ENCODE assay signal across 10 mouse cellular contexts in the genomic region with DNA sequence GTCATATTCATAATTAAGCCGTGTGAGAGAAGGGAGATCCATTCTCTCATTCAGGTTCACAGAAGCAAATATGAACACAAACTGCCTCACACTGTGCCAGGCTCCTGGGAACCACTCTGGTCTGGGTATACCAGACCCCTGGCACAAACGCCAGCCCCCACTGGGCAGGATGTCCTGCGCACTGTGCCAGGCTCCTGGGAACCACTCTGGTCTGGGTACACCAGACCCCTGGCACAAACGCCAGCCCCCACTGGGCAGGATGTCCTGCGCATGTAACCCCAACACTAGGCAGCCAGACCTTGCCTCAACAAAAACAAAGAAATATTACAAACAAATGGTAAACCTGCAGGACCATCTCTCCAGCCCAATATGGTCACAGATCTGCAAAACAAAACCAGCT.
DNase-seq lines count a peak whose midpoint lies in the region; ATAC-seq and TF ChIP-seq lines count a peak whose summit lies in the region.
"Had no signal": no experiment of that assay in that cellular context is flagged by ENCODE, and none has a peak within 500 bp of the region (broad histone marks: within the 10 kb centered on the region; RNA-seq: fewer than 3 reads in every experiment).

No protein-coding gene starts in this region.

- peak; percentile 57 for ATAC-seq in midbrain, embryonic 11.5 days (ENCODE audit: low FRiP score)
- peak; percentile 47 for ATAC-seq in hindbrain, embryonic 16.5 days
- ATAC-seq in neural tube, embryonic 13.5 days (ENCODE audit: low read depth): peak; percentile 44

- H3K4me1 ChIP-seq in midbrain, embryonic 11.5 days (ENCODE audit: control insufficient read depth, insufficient read depth, low read length): no peaks in the 10 kb centered on the region
- H3K4me1 ChIP-seq in midbrain, embryonic 10.5 days: peaks cover 5% of the 10 kb centered on the region; the same call in 1 of the 2 replicates
- peaks cover 2% of the 10 kb centered on the region; the same call in 1 of the 2 replicates for H3K4me1 ChIP-seq in hindbrain, embryonic 16.5 days (ENCODE audit: control insufficient read depth, insufficient read depth, low read depth, low read length)
- no peaks in the 10 kb centered on the region for H3K4me1 ChIP-seq in neural tube, embryonic 13.5 days (replicated peaks)

- H3K4me3 ChIP-seq in gastrocnemius, adult 2 months: peak overlapping the region; percentile 32; the same call in 1 of the 2 replicates
- no peak overlapping the region for H3K4me3 ChIP-seq in midbrain, embryonic 11.5 days (ENCODE audit: low read depth, low read length)
- H3K4me3 ChIP-seq in midbrain, embryonic 10.5 days: no peak overlapping the region
- H3K4me3 ChIP-seq in hindbrain, embryonic 16.5 days (ENCODE audit: low read length): no peak overlapping the region
- no peak overlapping the region for H3K4me3 ChIP-seq in neural tube, embryonic 13.5 days

- H3K36me3 ChIP-seq in midbrain, embryonic 11.5 days (ENCODE audit: control insufficient read depth, insufficient read depth, low read length): no peaks in the 10 kb centered on the region
- H3K36me3 ChIP-seq in midbrain, embryonic 10.5 days: no peaks in the 10 kb centered on the region
- no peaks in the 10 kb centered on the region for H3K36me3 ChIP-seq in hindbrain, embryonic 16.5 days (ENCODE audit: control insufficient read depth, insufficient read depth, low read length)
- no peaks in the 10 kb centered on the region for H3K36me3 ChIP-seq in neural tube, embryonic 13.5 days

- H3K27me3 ChIP-seq in midbrain, embryonic 11.5 days (ENCODE audit: control insufficient read depth, insufficient read depth, low read length): no peaks in the 10 kb centered on the region
- no peaks in the 10 kb centered on the region for H3K27me3 ChIP-seq in midbrain, embryonic 10.5 days (ENCODE audit: low read depth, poor library complexity, severe bottlenecking)
- H3K27me3 ChIP-seq in hindbrain, embryonic 16.5 days (replicated peaks; ENCODE audit: control insufficient read depth, insufficient read depth, low read length): no peaks in the 10 kb centered on the region
- H3K27me3 ChIP-seq in neural tube, embryonic 13.5 days: no peaks in the 10 kb centered on the region

- no peak overlapping the region for H3K27ac ChIP-seq in gastrocnemius, adult 2 months
- H3K27ac ChIP-seq in midbrain, embryonic 11.5 days (ENCODE audit: low read depth, low read length): no peak overlapping the region
- no peak overlapping the region for H3K27ac ChIP-seq in midbrain, embryonic 10.5 days (replicated peaks)
- H3K27ac ChIP-seq in hindbrain, embryonic 16.5 days (ENCODE audit: low read depth, low read length): no peak overlapping the region
- H3K27ac ChIP-seq in neural tube, embryonic 13.5 days (replicated peaks): no peak overlapping the region
- H3K27ac ChIP-seq: liver, embryonic 14.5 days had no signal

- TF ChIP-seq CTCF in gastrocnemius, adult 2 months (IDR thresholded peaks at IDR 0.05): no peak

- intact Hi-C loops in gastrocnemius, adult 2 months (cut with DNase I): loop anchor here (2.0 kb wide), 1 partner anchor 250 kb away; no protein-coding TSS in a partner anchor
- intact Hi-C loops in gastrocnemius, postnatal 36 days (cut with DNase I): loop anchor here (5.0 kb wide), 1 partner anchor 579 kb away; no protein-coding TSS in a partner anchor

- no peak overlapping the region for H3K4me2 ChIP-seq in midbrain, embryonic 11.5 days
- no peak overlapping the region for H3K4me2 ChIP-seq in hindbrain, embryonic 16.5 days (ENCODE audit: low read length)
- H3K4me2 ChIP-seq in neural tube, embryonic 13.5 days: no peak overlapping the region

- no peak for DNase-seq in gastrocnemius, adult 2 months
- no peak for DNase-seq in gastrocnemius, postnatal 36 days
- no peak for DNase-seq in midbrain, embryonic 11.5 days (ENCODE audit: low spot score, missing footprints)
- DNase-seq in midbrain, embryonic 10.5 days (ENCODE audit: low spot score): no peak
- no peak for DNase-seq in retina, postnatal 1 day
- DNase-seq in adrenal gland, postnatal 10 days: no peak
- DNase-seq: layer of hippocampus, postnatal 36 days had no signal

- 75% methylated on average over 5 of the region's 5 CpGs for WGBS in midbrain, embryonic 11.5 days
- WGBS in midbrain, embryonic 10.5 days: 80% methylated on average over 5 of the region's 5 CpGs
- WGBS in hindbrain, embryonic 16.5 days: 64% methylated on average over 5 of the region's 5 CpGs
- WGBS in neural tube, embryonic 13.5 days: 78% methylated on average over 5 of the region's 5 CpGs

- no peaks in the 10 kb centered on the region for H3K9me3 ChIP-seq in midbrain, embryonic 11.5 days (ENCODE audit: control insufficient read depth, low read length)
- no peaks in the 10 kb centered on the region for H3K9me3 ChIP-seq in midbrain, embryonic 10.5 days (replicated peaks)
- no peaks in the 10 kb centered on the region for H3K9me3 ChIP-seq in hindbrain, embryonic 16.5 days (ENCODE audit: control insufficient read depth, low read length)
- no peaks in the 10 kb centered on the region for H3K9me3 ChIP-seq in neural tube, embryonic 13.5 days

- H3K9ac ChIP-seq in midbrain, embryonic 11.5 days (ENCODE audit: low read length): no peak overlapping the region
- no peak overlapping the region for H3K9ac ChIP-seq in hindbrain, embryonic 16.5 days (ENCODE audit: low read depth, low read length)
- no peak overlapping the region for H3K9ac ChIP-seq in neural tube, embryonic 13.5 days
- H3K9ac ChIP-seq: liver, embryonic 14.5 days had no signal
